Mouse (Mus musculus) olfactory bulb, adult 2 months (tissue): ENCODE measurements around the gene Anks1b.

Experiments
- CTCF ChIP-seq: fragments of 200-500 bp; IDR thresholded peaks from 2 replicates; pipeline ENCODE4 v1.5.1; 2012; ENCODE audit warnings: low read depth, mild to moderate bottlenecking, low read length, moderate library complexity; ENCODE audit not compliant: insufficient read depth
- POLR2A ChIP-seq: fragments of 200-500 bp; IDR thresholded peaks from 2 replicates; pipeline ENCODE4 v1.6.1; 2012; ENCODE audit warnings: mild to moderate bottlenecking, low read depth, low read length, moderate library complexity; ENCODE audit not compliant: insufficient read depth

DNA sequence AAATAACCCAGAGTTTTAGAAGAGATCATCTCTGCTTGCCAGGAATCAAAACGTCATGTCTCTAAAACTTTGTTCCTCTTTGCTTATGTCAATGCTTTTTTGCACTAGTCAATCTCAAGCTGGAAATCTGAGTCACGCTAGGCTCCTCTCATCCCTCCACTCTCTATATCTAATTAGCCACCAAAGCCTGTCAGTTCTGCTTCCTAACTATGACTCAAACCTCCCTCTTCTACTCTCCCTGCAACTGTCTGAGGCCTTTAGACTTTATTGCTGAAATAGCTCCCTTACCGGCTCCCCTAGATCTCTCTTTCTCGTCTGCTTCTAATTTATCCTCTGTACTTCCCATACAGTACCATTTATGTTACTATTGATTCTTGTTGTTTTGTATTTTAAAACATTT lies 456.5 kb downstream of the Anks1b start:
- TF ChIP-seq CTCF (no peak), POLR2A (no peak)
